9 mouse cellular contexts compared by ENCODE assay signal in genomic region chr7:28766910-28767309, GRCm38 (mm10). TPM values are rescaled to one million over a fixed set of nuclear protein-coding genes. Genes with fewer than 3 reads are reported as not detected.
DNase-seq lines count a peak whose midpoint lies in the region; ATAC-seq lines count a peak whose summit lies in the region.
"Had no signal": no experiment of that assay in that cellular context is flagged by ENCODE, and none has a peak within 500 bp of the region (broad histone marks: within the 10 kb centered on the region; RNA-seq: fewer than 3 reads in every experiment).

No protein-coding gene starts in this region.

- no peaks in the 10 kb centered on the region for H3K36me3 ChIP-seq in lung, embryonic 16.5 days (ENCODE audit: control insufficient read depth, insufficient read depth, low read length)
- H3K36me3 ChIP-seq in embryonic facial prominence, embryonic 13.5 days = peaks cover 14% of the 10 kb centered on the region
- H3K36me3 ChIP-seq in intestine, embryonic 16.5 days (ENCODE audit: control insufficient read depth, insufficient read depth, low read length) = no peaks in the 10 kb centered on the region
- no peaks in the 10 kb centered on the region; the same call in 1 of the 2 replicates for H3K36me3 ChIP-seq in neural tube, embryonic 14.5 days (ENCODE audit: control insufficient read depth, insufficient read depth, low read length)

- peak overlapping the region; percentile 90 for H3K4me3 ChIP-seq in lung, embryonic 16.5 days (ENCODE audit: low read length)
- H3K4me3 ChIP-seq in embryonic facial prominence, embryonic 13.5 days = peak overlapping the region; percentile 83
- peak overlapping the region; percentile 93 for H3K4me3 ChIP-seq in intestine, embryonic 16.5 days (ENCODE audit: low read length)
- peak overlapping the region; percentile 58 for H3K4me3 ChIP-seq in neural tube, embryonic 14.5 days (ENCODE audit: low read depth, low read length)

- peak overlapping the region; percentile 83 for H3K9ac ChIP-seq in lung, embryonic 16.5 days (ENCODE audit: low read length)
- H3K9ac ChIP-seq in embryonic facial prominence, embryonic 13.5 days = peak overlapping the region; percentile 78
- peak overlapping the region; percentile 80 for H3K9ac ChIP-seq in intestine, embryonic 16.5 days (ENCODE audit: low read depth, low read length)
- H3K9ac ChIP-seq in neural tube, embryonic 14.5 days (replicated peaks; ENCODE audit: low read depth, low read length) = peak overlapping the region; percentile 77

- H3K4me2 ChIP-seq in lung, embryonic 16.5 days (ENCODE audit: low read depth, low read length) = peak overlapping the region; percentile 65
- peak overlapping the region; percentile 76 for H3K4me2 ChIP-seq in embryonic facial prominence, embryonic 13.5 days
- H3K4me2 ChIP-seq in intestine, embryonic 16.5 days (ENCODE audit: low read depth, low read length) = peak overlapping the region; percentile 67
- peak overlapping the region; percentile 71 for H3K4me2 ChIP-seq in neural tube, embryonic 14.5 days (ENCODE audit: low read depth, low read length)

- peaks cover 17% of the 10 kb centered on the region for H3K4me1 ChIP-seq in lung, embryonic 16.5 days (replicated peaks; ENCODE audit: control insufficient read depth, insufficient read depth, low read length)
- peaks cover 24% of the 10 kb centered on the region for H3K4me1 ChIP-seq in embryonic facial prominence, embryonic 13.5 days
- peaks cover 17% of the 10 kb centered on the region for H3K4me1 ChIP-seq in intestine, embryonic 16.5 days (ENCODE audit: control insufficient read depth, insufficient read depth, low read length)
- peaks cover 14% of the 10 kb centered on the region for H3K4me1 ChIP-seq in neural tube, embryonic 14.5 days (ENCODE audit: control insufficient read depth, insufficient read depth, low read length)

- no peak overlapping the region for H3K27ac ChIP-seq in lung, embryonic 16.5 days (ENCODE audit: low read length)
- H3K27ac ChIP-seq in embryonic facial prominence, embryonic 13.5 days = no peak overlapping the region
- no peak overlapping the region for H3K27ac ChIP-seq in intestine, embryonic 16.5 days (ENCODE audit: low read length)
- H3K27ac ChIP-seq in neural tube, embryonic 14.5 days (ENCODE audit: low read depth, low read length) = no peak overlapping the region

- DNase-seq in lung, postnatal 36 days = no peak
- no peak for DNase-seq in left cerebral cortex, adult 9 months (ENCODE audit: low spot score in 2 of 2)
- DNase-seq in adrenal gland, postnatal 36 days = no peak
- no peak for DNase-seq in natural killer cell, adult 2 months (ENCODE audit: low spot score in 2 of 2)

- H3K9me3 ChIP-seq in lung, embryonic 16.5 days (ENCODE audit: control insufficient read depth, low read length) = no peaks in the 10 kb centered on the region
- no peaks in the 10 kb centered on the region for H3K9me3 ChIP-seq in embryonic facial prominence, embryonic 13.5 days
- no peaks in the 10 kb centered on the region for H3K9me3 ChIP-seq in intestine, embryonic 16.5 days (ENCODE audit: control insufficient read depth, low read length)
- H3K9me3 ChIP-seq in neural tube, embryonic 14.5 days (ENCODE audit: control insufficient read depth, low read length) = no peaks in the 10 kb centered on the region

- no peak for ATAC-seq in lung, embryonic 16.5 days (ENCODE audit: low read depth)
- ATAC-seq in embryonic facial prominence, embryonic 13.5 days (ENCODE audit: insufficient number of reproducible peaks, insufficient read depth, low FRiP score, low TSS enrichment, low read depth) = peak; percentile 8; the same call in 1 of the 2 replicates
- ATAC-seq in intestine, embryonic 16.5 days = 0 out of 2 replicates have a peak, but pooled peaks have one; percentile 2
- peak; percentile 9 for ATAC-seq in neural tube, embryonic 14.5 days (ENCODE audit: low read depth)

- WGBS in lung, embryonic 16.5 days = 3% methylated on average over 14 of the region's 14 CpGs
- 6% methylated on average over 14 of the region's 14 CpGs for WGBS in embryonic facial prominence, embryonic 13.5 days
- 4% methylated on average over 14 of the region's 14 CpGs for WGBS in intestine, embryonic 16.5 days
- WGBS in neural tube, embryonic 14.5 days = 1% methylated on average over 14 of the region's 14 CpGs

- no peaks in the 10 kb centered on the region for H3K27me3 ChIP-seq in lung, embryonic 16.5 days (ENCODE audit: control insufficient read depth, insufficient read depth, low read depth, low read length)
- no peaks in the 10 kb centered on the region for H3K27me3 ChIP-seq in embryonic facial prominence, embryonic 13.5 days
- H3K27me3 ChIP-seq in intestine, embryonic 16.5 days (replicated peaks; ENCODE audit: control insufficient read depth, insufficient read depth, low read length) = no peaks in the 10 kb centered on the region
- no peaks in the 10 kb centered on the region for H3K27me3 ChIP-seq in neural tube, embryonic 14.5 days (ENCODE audit: control insufficient read depth, insufficient read depth, low read length)

RNA-seq across cellular contexts. Expression of gene Sirt2, which starts 0.4 kb away (rescaled TPM):
- polyA plus RNA-seq in lung, embryonic 16.5 days (2015; fragmentation: Nextera tagmentation; extraction: Ambion mirVana) = 69.0 and 69.5 TPM in 2 replicates
- 73.2 and 76.6 TPM in 2 replicates for polyA plus RNA-seq in embryonic facial prominence, embryonic 13.5 days (2015; fragmentation: Nextera tagmentation; extraction: Ambion mirVana)
- polyA plus RNA-seq in intestine, embryonic 16.5 days (2015; fragmentation: Nextera tagmentation; extraction: Ambion mirVana) = 71.9 and 77.6 TPM in 2 replicates
- polyA plus RNA-seq in neural tube, embryonic 14.5 days (2014; fragmentation: Nextera tagmentation; extraction: Ambion mirVana) = 97.2 and 110 TPM in 2 replicates
- total RNA-seq in adrenal gland, postnatal 36 days (2021) = 10 to 100 TPM; 73.7 to 82.5 TPM

RNA-seq across cellular contexts. Expression of gene Nfkbib, which starts 0.4 kb away (rescaled TPM):
- 35.3 and 37.3 TPM in 2 replicates for polyA plus RNA-seq in lung, embryonic 16.5 days (2015; fragmentation: Nextera tagmentation; extraction: Ambion mirVana)
- 38.8 and 40.5 TPM in 2 replicates for polyA plus RNA-seq in embryonic facial prominence, embryonic 13.5 days (2015; fragmentation: Nextera tagmentation; extraction: Ambion mirVana)
- 46.2 and 49.1 TPM in 2 replicates for polyA plus RNA-seq in intestine, embryonic 16.5 days (2015; fragmentation: Nextera tagmentation; extraction: Ambion mirVana)
- polyA plus RNA-seq in neural tube, embryonic 14.5 days (2014; fragmentation: Nextera tagmentation; extraction: Ambion mirVana) = 67.0 and 77.8 TPM in 2 replicates
- total RNA-seq in adrenal gland, postnatal 36 days (2021) = 10 to 100 TPM; 44.1 to 49.2 TPM

RNA-seq across cellular contexts. Expression of gene Ccer2, which starts 10.9 kb away (rescaled TPM):
- not detected in 2 replicates for polyA plus RNA-seq in lung, embryonic 16.5 days (2015; fragmentation: Nextera tagmentation; extraction: Ambion mirVana)
- 0.89 and 2.1 TPM in 2 replicates for polyA plus RNA-seq in embryonic facial prominence, embryonic 13.5 days (2015; fragmentation: Nextera tagmentation; extraction: Ambion mirVana)
- not detected in 2 replicates for polyA plus RNA-seq in intestine, embryonic 16.5 days (2015; fragmentation: Nextera tagmentation; extraction: Ambion mirVana)
- polyA plus RNA-seq in neural tube, embryonic 14.5 days (2014; fragmentation: Nextera tagmentation; extraction: Ambion mirVana) = 0.79 and 0.81 TPM in 2 replicates
- not detected for total RNA-seq in adrenal gland, postnatal 36 days (2021)
- total RNA-seq: common myeloid progenitor, adult 5-6 weeks had no signal

RNA-seq across cellular contexts. Expression of gene Rinl, which starts 21.9 kb away (rescaled TPM):
- polyA plus RNA-seq in lung, embryonic 16.5 days (2015; fragmentation: Nextera tagmentation; extraction: Ambion mirVana) = 9.2 and 9.5 TPM in 2 replicates
- polyA plus RNA-seq in embryonic facial prominence, embryonic 13.5 days (2015; fragmentation: Nextera tagmentation; extraction: Ambion mirVana) = 2.6 and 4.1 TPM in 2 replicates
- 5.2 and 5.9 TPM in 2 replicates for polyA plus RNA-seq in intestine, embryonic 16.5 days (2015; fragmentation: Nextera tagmentation; extraction: Ambion mirVana)
- polyA plus RNA-seq in neural tube, embryonic 14.5 days (2014; fragmentation: Nextera tagmentation; extraction: Ambion mirVana) = 1.6 TPM in 2 replicates
- total RNA-seq in adrenal gland, postnatal 36 days (2021) = 1 to 10 TPM; 2.5 to 2.8 TPM

RNA-seq across cellular contexts. Expression of gene Sars2, which starts 25.1 kb away (rescaled TPM):
- 24.1 and 25.8 TPM in 2 replicates for polyA plus RNA-seq in lung, embryonic 16.5 days (2015; fragmentation: Nextera tagmentation; extraction: Ambion mirVana)
- polyA plus RNA-seq in embryonic facial prominence, embryonic 13.5 days (2015; fragmentation: Nextera tagmentation; extraction: Ambion mirVana) = 27.3 and 30.8 TPM in 2 replicates
- polyA plus RNA-seq in intestine, embryonic 16.5 days (2015; fragmentation: Nextera tagmentation; extraction: Ambion mirVana) = 25.2 and 28.0 TPM in 2 replicates
- polyA plus RNA-seq in neural tube, embryonic 14.5 days (2014; fragmentation: Nextera tagmentation; extraction: Ambion mirVana) = 19.3 and 19.9 TPM in 2 replicates
- 10 to 100 TPM; 18.5 to 18.8 TPM for total RNA-seq in adrenal gland, postnatal 36 days (2021)
